Mouse (Mus musculus) spleen, postnatal 36 days (tissue): ENCODE data around the gene Serpinb9c.
"Not testable (repeated sequence)": the region's sequence is repeated elsewhere in the genome, so short reads cannot be mapped to it uniquely, and the experiment has no call there.

Experiments
- DNase-seq, 2 experiments: peaks; one replicate each; pipeline ENCODE4 v3.0.0; 2022; ENCODE audit warnings: low spot score in 2 of 2, mixed read lengths in 1 of 2

Gene Serpinb9c

GRCm38 (mm10) chr13:33159642-33160041, at the start of gene Serpinb9c:
Gene Serpinb9c (minus strand): TSS chr13:33159742.
- no peak for DNase-seq

GRCm38 (mm10) chr13:33199740-33200139, 40.2 kb upstream of the Serpinb9c start:
- no peak for DNase-seq

GRCm38 (mm10) chr13:33192659-33193058, 33.1 kb upstream of the Serpinb9c start, which contains the start of gene Serpinb9d:
Gene Serpinb9d (plus strand): TSS chr13:33192959.
- DNase-seq = no peak

GRCm38 (mm10) chr13:33190486-33190885, 30.9 kb upstream of the Serpinb9c start:
- DNase-seq = not testable (repeated sequence)

- no peak for DNase-seq
These were observed 18.1 kb downstream of the Serpinb9c start for GRCm38 (mm10) chr13:33141435-33141834.

- no peak for DNase-seq
These were observed 21.8 kb downstream of the Serpinb9c start for GRCm38 (mm10) chr13:33137717-33138116.

GRCm38 (mm10) chr13:33113054-33113453, 46.5 kb downstream of the Serpinb9c start:
- no peak for DNase-seq

GRCm38 (mm10) chr13:33105626-33106025, 53.9 kb downstream of the Serpinb9c start:
- DNase-seq = no peak
